Mouse (Mus musculus): ENCODE measurements around the gene Kctd12.

Gene Kctd12

DNA sequence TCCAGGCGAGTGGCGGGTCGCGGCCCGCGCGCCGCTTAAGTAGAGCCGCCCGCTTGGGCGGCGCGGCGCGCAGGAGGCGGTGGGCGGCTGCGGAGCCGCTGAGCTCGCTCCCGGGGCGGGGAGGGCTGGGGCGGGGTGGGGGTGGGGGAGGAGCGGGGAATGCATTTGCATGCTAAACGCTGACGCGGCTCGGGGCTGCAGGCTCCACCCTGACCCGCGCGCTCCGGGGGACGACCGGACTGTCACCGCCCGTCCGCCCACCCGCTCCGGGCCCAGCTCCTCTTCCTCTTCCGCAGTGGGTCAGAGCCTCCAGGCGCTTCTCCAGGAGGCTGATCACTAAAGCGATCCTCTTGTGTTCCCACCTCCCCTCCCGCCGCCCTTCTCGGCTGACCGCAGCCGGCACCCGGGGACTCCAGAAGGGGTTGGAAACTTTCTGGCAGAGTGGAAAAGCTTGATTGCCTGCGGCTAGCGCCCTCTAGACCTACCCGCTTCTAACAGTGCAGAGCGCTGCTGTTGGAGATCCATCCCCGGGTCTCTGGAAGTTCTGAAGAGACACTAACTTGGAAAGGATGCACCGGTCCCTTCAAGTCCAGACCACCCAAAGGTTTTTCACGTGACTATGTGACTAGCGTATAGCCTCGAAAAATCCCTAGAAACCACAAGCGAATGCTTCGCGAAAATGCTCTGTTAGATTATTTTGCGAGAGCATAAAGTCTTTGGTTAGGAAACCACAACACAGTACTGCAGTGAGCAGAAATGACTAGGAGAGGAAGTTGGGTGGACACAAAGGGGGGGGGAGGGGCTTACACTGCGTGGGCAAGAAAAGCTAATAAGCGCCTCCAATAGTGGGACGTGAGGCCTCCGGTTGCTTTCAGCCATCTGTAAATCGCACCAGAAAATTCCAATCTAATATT lies at the start of gene Kctd12:
Gene Kctd12, minus strand, starts transcription at position 11 of the 914 bp plus-strand sequence.
- peak; percentile 57 to 81 for DNase-seq (ENCODE audit: low spot score in 2 of 2)

DNA sequence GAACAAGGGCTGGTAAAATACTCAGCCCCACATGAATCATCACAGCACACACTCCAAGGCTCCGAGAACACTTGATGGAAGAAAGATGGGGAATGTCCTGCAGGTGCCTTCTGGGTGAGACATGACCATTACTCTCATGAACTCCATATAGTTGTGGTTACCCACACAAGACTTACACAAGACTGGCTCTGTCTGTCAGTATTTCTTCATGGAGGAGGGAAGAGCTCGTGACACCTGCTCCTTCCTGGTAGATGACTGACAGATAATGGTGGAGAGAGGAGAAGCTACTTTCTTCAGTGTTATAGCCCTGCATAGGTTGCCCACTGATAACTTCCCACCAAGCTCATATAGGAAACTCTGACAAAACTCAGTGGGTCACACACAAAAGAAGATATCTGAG lies 46.8 kb upstream of the Kctd12 start:
- no peak for DNase-seq (ENCODE audit: low spot score in 2 of 2)

DNA sequence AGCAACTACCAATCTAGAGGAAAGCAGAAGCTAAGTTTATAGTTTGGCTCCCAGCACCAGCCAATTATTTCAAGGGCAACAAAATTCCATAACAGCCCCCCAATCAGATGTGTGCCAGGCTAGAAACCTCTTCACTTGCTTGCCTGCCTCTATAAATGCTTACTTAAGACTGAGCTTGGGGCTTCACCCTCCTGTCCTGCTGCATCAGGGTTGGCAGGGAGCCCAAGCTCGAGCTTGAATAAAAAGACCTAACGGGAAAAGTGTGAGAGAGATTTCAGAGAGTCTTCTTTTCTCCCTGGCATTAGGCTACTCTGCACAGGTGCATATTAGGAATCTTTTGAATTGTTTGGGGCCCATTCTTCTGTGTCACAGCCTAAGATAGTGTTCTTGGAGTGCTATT lies 37.6 kb upstream of the Kctd12 start:
- no peak for DNase-seq (ENCODE audit: low spot score in 2 of 2)

DNA sequence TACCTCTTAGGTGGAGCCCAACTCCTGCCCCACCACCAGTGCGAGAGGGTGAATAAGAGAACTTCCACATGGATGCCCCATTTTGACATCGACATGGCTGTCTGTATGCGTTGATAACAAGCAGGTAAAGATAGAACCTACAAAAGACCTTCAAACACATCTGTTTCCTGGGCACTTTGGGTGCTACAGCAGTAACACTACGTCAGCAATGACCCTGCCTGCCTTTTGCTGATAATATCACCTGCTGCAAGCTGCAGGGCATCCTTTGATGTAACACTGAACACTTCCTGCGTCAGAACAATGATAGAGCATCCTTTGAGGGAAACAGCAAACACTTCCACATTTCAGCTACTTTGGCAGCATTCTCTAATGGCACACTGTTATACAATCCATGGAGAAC lies 34.6 kb upstream of the Kctd12 start:
- no peak for DNase-seq (ENCODE audit: low spot score in 2 of 2)

GRCm38 (mm10) chr14:103012563-103013150 lies 30.2 kb upstream of the Kctd12 start:
- DNase-seq (ENCODE audit: low spot score in 2 of 2): peak; percentile 24 to 62

GRCm38 (mm10) chr14:103011782-103012181 lies 29.3 kb upstream of the Kctd12 start:
- DNase-seq (ENCODE audit: low spot score in 2 of 2): peak in 1 of 2 experiments; percentile 52

DNA sequence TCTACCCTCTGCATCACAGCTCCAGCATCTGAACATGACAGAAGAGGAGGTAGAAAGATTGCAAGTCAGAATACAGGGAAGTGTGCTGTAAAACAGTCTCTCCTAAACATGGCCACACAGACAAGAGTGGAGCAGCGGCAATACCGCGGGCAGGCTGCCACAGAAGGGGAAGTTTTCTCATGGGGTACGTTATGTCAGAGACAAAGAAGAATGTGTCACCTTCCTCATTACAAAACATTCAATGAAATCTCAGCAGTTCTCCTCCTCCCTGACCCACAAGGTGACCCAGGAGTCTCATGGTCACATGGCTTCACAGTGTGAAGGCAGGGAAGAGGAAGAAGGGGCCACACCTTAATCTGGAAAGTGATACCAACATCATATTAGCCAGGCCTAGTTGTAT lies 25.3 kb upstream of the Kctd12 start:
- peak in 1 of 2 experiments; percentile 26 for DNase-seq (ENCODE audit: low spot score in 2 of 2)

DNA sequence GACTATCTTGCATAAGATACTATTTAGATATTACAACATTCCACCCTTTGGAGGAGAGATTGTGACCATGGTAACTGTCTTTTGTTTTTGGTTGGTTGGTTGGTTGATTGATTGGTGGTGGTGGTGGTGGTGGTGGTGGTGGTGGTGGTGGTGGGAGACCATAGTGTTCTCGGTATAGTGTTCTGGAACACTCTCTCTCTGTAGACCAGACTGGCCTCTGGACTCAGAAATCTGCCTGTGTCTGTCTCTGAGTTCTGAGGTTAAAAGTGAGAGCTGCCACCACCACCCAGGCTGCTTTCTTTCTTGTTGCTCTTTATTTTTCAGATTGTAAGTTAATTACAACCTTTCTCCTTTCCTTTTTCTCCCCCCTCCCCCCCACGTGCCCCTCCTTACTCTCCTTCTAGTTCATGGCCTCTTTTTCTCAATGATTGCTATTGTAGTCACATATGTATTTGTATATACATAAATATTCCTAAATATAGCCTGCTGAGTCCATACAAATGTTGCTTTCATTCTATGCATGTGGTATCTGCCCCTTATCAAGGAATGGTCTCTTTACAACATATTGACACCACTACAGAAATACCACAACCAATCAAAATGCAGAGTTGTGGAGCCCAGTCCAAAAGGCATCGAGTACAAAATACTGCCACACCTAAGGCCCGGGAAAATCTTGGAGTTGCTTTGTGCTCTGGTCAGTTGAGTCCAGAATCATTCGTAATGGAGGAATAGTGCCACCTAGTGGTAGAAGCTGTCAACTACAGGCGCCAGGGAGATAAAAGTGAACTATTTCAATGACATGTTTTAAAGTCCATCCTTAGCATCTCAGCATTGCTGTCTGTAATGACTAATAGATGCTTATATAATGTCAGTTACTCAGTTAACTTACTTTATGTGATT lies 12.5 kb upstream of the Kctd12 start:
- DNase-seq (ENCODE audit: low spot score in 2 of 2): peak; percentile 48 to 72

DNA sequence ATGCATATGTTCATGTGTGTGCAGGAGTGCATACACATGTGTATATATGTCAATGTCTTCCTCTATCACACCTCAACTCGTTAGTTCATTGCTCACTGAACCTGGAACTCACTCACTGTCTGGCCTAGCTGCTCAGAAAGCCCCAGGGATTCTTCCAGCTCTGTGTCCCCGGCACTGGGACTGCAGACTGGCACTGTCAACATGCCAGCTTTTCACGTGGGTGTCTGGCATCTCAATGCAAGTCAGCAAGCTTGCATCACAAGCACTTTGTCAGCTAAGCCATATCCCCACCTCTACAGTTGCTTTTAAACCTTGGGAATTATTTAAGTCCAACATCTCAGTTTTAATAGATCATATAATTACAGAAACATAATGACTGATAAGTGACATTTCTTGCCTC lies 8.3 kb upstream of the Kctd12 start:
- no peak for DNase-seq (ENCODE audit: low spot score in 2 of 2)

- DNase-seq (ENCODE audit: low spot score in 2 of 2): no peak
These were observed 7.4 kb upstream of the Kctd12 start for GRCm38 (mm10) chr14:102989866-102990265.

DNA sequence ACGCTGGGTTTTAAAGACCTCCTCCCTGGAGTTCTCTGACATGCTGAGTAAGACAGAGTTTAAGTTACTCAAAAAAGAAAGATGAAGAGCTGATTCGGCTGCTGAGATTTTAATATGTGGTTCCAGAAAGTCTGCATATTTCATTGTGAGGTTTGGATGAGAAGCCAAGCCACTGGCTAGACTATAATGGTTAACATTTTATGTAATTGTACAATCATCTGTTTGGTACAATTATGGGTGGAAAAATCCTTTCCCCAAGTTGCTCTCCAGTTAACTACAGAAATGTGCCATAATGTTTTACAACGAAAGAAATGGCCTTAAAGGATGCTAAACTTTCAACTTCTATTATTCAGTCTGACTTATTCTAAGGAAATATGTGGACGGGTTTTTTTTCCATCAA lies 6.8 kb upstream of the Kctd12 start:
- no peak for DNase-seq (ENCODE audit: low spot score in 2 of 2)

GRCm38 (mm10) chr14:102987626-102988025 lies 5.2 kb upstream of the Kctd12 start:
- DNase-seq (ENCODE audit: low spot score in 2 of 2): no peak

- no peak for DNase-seq (ENCODE audit: low spot score in 2 of 2)
These were observed 1.2 kb upstream of the Kctd12 start for GRCm38 (mm10) chr14:102983686-102984085.

DNA sequence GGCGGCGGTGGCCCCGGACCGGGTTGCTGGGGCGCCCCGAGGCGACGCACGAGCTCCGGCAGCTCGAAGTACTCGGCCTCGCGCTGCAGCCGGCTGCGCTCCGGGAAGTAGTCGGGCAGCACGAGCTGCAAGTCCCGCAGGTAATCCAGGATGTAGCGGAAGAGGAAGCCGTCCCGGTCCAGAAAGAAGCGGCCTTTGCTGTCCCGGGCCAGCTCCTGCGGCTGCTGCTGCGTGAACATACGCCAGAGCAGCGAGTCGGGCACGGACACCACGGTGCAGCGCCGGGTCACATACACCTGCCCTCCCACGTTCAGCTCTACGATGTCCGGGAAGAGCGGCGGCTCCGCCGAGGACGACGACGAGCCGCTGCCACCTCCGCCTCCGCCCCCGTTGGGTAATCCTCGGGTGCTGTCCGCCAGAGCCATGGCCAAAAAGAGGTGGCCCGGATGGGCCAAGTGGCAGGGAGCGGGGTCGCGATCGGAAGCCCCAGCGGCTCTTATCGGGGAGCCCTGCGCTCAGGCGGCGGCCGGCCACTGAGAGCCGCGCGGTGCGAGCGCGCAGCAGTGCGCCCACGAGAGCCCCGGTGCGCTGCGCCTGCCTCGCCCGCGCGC lies 316 bp downstream of the Kctd12 start:
- peak in 1 of 2 experiments; percentile 54 for DNase-seq (ENCODE audit: low spot score in 2 of 2)

DNA sequence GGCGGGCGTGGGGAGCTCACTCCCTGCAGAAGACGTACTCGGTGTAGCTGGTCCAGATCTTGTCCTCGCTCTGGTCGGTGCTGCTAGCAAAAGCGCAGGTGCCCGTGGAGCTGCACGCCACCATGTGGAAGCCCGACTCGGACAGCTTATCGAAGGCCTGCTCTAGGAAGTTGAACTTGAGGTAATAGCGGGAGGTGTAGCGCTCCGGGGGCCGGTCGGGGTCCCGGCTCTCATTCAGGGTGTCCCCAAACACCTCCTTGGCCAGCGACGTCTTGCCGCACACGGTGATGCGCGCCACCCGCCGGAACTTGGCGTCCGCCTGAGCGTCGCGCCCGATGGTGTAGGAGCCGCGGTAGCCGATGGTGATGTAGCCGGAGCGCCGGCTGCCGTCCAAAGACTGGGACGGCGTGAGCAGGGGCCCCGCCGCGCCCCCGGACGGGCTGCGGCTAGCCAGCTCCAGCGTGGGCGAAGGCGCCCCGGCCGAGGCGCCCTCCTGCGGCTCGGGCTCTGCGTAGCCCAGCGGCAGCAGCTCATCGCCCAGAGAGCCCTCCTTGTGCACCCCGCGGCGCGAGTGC lies 909 bp downstream of the Kctd12 start:
- peak in 1 of 2 experiments; percentile 68 for DNase-seq (ENCODE audit: low spot score in 2 of 2)

- peak in 1 of 2 experiments; percentile 23 for DNase-seq (ENCODE audit: low spot score in 2 of 2)
These were observed 1.5 kb downstream of the Kctd12 start for GRCm38 (mm10) chr14:102980986-102981385.

GRCm38 (mm10) chr14:102980481-102980880 lies 2.0 kb downstream of the Kctd12 start:
- DNase-seq (ENCODE audit: low spot score in 2 of 2): peak in 1 of 2 experiments; percentile 56

- no peak for DNase-seq (ENCODE audit: low spot score in 2 of 2)
These were observed 2.6 kb downstream of the Kctd12 start for GRCm38 (mm10) chr14:102979831-102980230.

DNA sequence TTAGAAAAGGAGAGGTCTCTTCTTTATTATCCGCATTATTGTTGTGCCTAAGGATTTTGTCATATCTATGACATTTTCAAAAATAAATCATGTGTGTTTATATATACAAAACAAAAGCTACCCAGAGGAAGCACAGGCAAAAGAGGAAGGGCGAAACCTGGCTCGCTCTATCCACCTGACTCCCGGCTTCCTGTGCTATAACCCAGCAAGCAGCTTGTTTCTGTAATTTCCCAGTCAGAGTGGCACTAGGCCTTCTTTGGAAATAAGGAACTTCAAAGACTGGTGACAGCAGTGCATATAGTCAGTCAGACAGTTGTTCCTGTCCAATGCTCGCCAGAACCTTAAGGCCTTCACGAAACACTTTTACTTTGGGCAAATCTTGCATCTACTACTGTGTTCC lies 6.6 kb downstream of the Kctd12 start:
- no peak for DNase-seq (ENCODE audit: low spot score in 2 of 2)

DNA sequence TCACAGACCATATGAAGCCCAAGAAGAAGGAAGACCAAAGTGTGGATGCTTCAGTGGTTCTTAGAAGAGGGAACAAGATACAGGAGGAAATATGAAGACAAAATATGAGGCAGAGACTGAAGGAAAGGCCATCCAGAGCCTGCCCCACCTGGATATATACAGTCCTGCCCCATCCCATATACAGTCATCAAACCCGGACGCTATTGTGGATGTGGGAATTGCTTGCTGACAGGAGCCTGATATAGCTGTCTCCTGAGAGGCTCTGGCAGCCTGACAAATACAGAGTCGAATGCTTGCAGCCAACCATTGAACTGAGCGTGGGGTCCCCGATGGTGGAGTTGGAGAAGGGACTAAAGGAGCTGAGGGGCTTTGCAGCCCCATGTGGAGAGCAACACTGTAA lies 13.6 kb downstream of the Kctd12 start:
- no peak for DNase-seq (ENCODE audit: low spot score in 2 of 2)

GRCm38 (mm10) chr14:102966241-102966640 lies 16.2 kb downstream of the Kctd12 start:
- no peak for DNase-seq (ENCODE audit: low spot score in 2 of 2)
